Mouse (Mus musculus) CD4-positive, CD25-positive, alpha-beta regulatory T cell (primary cell): ENCODE data around the gene Lmnb2. TPM values are rescaled to one million over a fixed set of nuclear protein-coding genes. Genes with fewer than 3 reads are reported as not detected.

Experiments used
- polyA plus RNA-seq: library from polyadenylated mRNA; unstranded; fragments of 100-300 nt; shearing (Covaris generic); gene quantifications from one replicate; pipeline ENCODE4 v1.2.1, GENCODE M21; 2017

Gene Lmnb2
- polyA plus RNA-seq: 18.1 TPM

GRCm38 (mm10) chr10:80917779-80918434 is at the start of gene Lmnb2:
Gene Lmnb2 (minus strand): TSS chr10:80918245.

GRCm38 (mm10) chr10:80929299-80930226 is 11.5 kb upstream of the Lmnb2 start, which contains the start of gene Gadd45b:
Gene Gadd45b (plus strand): TSS chr10:80930073.

GRCm38 (mm10) chr10:80900318-80901247 is 17.5 kb downstream of the Lmnb2 start, which contains the start of gene Timm13:
Gene Timm13 (minus strand): TSS chr10:80900969.

GRCm38 (mm10) chr10:80871581-80871980 is 46.5 kb downstream of the Lmnb2 start, which contains the start of gene Tmprss9:
Gene Tmprss9 (plus strand): TSS chr10:80871848.

GRCm38 (mm10) chr10:80854913-80855748 is 62.9 kb downstream of the Lmnb2 start, which contains the start of the genes Lsm7 and Sppl2b:
Gene Lsm7 (minus strand): TSS chr10:80855209.
Gene Sppl2b (plus strand): TSS chr10:80855275.

Other genes starting within 250 kb of the Lmnb2 start
- 212 TPM for gene Mknk2, start 240.1 kb downstream of the Lmnb2 start, polyA plus RNA-seq
- 325 TPM for gene Mob3a, start 216.3 kb downstream of the Lmnb2 start, polyA plus RNA-seq
- 156 TPM for gene Izumo4, start 216.1 kb downstream of the Lmnb2 start, polyA plus RNA-seq
- gene Ap3d1, start 176.0 kb downstream of the Lmnb2 start, polyA plus RNA-seq: 71.7 TPM
- 17.6 TPM for gene Dot1l, start 163.0 kb downstream of the Lmnb2 start, polyA plus RNA-seq
- 74.2 TPM for gene Sf3a2, start 120.0 kb downstream of the Lmnb2 start, polyA plus RNA-seq
- 275 TPM for gene Plekhj1, start 119.6 kb downstream of the Lmnb2 start, polyA plus RNA-seq
- gene Amh, start 113.0 kb downstream of the Lmnb2 start, polyA plus RNA-seq: not detected
- not detected for gene Jsrp1, start 104.7 kb downstream of the Lmnb2 start, polyA plus RNA-seq
- 1,936 TPM for gene Oaz1, start 91.6 kb downstream of the Lmnb2 start, polyA plus RNA-seq
- not detected for gene Lingo3, start 74.2 kb downstream of the Lmnb2 start, polyA plus RNA-seq
- gene Lsm7, start 63.0 kb downstream of the Lmnb2 start, polyA plus RNA-seq: 181 TPM
- 28.4 TPM for gene Sppl2b, start 63.0 kb downstream of the Lmnb2 start, polyA plus RNA-seq
- 0.08 TPM for gene Tmprss9, start 46.4 kb downstream of the Lmnb2 start, polyA plus RNA-seq
- 222 TPM for gene Timm13, start 17.3 kb downstream of the Lmnb2 start, polyA plus RNA-seq
- gene Gadd45b, start 11.8 kb upstream of the Lmnb2 start, polyA plus RNA-seq: 47.2 TPM
- gene Gng7, start 96.7 kb upstream of the Lmnb2 start, polyA plus RNA-seq: 0.23 TPM
- gene Diras1, start 107.4 kb upstream of the Lmnb2 start, polyA plus RNA-seq: 0.13 TPM
- gene Slc39a3, start 119.2 kb upstream of the Lmnb2 start, polyA plus RNA-seq: 22.2 TPM
- gene Sgta, start 141.9 kb upstream of the Lmnb2 start, polyA plus RNA-seq: 105 TPM
- gene Thop1, start 151.8 kb upstream of the Lmnb2 start, polyA plus RNA-seq: 10.9 TPM
- gene Creb3l3, start 180.6 kb upstream of the Lmnb2 start, polyA plus RNA-seq: 0.28 TPM
- gene Map2k2, start 187.7 kb upstream of the Lmnb2 start, polyA plus RNA-seq: 177 TPM
- gene Zbtb7a, start 217.0 kb upstream of the Lmnb2 start, polyA plus RNA-seq: 79.4 TPM
- 57.9 TPM for gene Pias4, start 249.7 kb upstream of the Lmnb2 start, polyA plus RNA-seq